Mouse (Mus musculus): ENCODE measurements around the gene Gjb4.
A peak's percentile ranks its signal among the peaks of the same experiment; 100 is the strongest.

Gene Gjb4

DNA sequence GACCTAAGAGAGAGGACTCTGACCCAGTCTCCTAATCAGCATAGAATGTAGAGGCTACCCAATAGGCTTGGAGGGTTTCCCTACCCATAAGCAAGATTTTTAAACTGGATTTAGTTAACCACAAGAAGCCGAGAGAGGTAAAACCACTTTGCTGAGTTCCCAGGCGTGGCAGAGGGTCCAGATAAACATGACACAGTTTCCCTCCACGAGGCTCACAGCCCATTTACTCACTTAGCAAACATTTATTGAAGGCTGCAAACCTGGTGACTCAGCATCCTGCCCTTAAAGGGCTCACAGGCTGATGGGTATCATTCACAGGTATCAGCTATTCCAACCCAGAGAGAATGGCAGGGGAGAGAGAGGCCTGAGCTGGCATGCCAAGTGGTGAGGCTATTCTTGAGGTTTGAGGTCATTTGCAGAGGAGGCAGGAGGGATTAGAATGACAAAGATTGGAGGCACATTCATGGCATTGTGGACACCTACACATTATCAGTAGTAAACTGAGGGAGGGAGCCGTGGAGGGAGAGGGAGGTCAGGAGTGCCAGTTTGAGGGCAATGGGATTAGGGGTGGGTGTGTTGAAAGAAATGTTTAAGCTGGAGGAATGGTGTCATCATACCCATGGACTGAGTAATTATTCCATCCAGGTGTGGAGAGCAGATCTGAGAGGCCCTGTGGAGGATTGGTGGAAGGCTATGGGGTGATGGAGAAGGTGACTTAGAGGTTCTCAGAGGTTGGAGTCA, 4.2 kb downstream of the Gjb4 start:
- no peak for DNase-seq

DNA sequence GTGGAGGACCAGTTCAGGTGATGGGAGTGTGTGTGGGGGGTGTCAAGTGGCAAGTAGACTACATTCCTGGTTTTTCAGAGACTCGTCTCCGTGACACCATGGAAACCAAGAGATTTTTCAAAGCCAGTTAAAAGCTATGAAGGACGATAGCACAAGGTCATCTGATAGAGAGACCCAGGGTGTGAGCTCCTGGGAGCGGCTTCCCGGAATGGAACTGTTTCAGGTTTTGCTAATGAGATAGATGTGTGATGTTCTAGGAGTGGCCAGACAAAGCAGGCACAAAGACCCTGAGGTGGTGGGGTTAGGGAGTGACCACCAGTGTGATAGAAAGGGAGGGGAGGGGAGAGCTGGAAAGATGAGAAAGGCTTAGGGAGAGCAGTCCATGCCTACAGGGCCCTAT, 8.9 kb downstream of the Gjb4 start:
- DNase-seq = no peak

DNA sequence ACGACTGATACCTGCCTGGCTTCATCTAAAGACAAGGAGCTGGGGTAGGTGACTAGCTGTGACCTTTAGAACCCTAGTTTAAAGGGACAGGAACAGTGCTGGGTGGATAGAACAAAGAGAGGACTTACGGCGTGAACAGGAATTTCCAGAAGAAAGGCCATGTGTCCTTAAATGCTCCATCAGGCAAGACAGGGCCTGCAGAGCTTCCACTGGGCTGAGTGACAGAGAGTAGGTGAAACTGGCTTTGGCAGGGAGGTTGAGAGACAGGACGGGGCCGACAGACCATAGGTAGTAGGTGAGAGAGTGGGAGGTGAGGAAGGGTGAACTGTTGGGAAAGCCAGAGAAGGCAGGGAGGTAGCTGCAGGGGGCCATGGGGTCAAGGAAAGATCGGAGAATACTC, 12.5 kb downstream of the Gjb4 start:
- no peak for DNase-seq

DNA sequence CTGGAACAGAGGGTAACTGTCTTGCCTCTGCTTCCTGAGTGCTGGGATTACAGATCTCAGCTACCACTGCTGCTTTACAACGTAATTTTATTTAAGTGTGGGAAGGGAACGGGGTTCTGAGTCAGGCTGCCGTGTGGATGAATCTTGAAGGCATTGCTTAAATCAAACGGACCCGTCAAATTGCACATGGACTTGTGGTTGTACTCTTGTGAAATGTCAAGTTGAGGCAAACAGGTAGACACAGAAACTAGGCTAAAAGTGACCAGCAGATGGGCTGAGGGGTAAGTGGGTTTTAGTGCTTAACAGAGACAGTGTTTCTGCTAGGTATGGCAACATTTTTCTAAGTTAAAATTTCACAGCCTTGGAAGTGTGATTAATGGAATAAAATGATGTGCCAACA, 16.2 kb downstream of the Gjb4 start:
- DNase-seq = no peak

DNA sequence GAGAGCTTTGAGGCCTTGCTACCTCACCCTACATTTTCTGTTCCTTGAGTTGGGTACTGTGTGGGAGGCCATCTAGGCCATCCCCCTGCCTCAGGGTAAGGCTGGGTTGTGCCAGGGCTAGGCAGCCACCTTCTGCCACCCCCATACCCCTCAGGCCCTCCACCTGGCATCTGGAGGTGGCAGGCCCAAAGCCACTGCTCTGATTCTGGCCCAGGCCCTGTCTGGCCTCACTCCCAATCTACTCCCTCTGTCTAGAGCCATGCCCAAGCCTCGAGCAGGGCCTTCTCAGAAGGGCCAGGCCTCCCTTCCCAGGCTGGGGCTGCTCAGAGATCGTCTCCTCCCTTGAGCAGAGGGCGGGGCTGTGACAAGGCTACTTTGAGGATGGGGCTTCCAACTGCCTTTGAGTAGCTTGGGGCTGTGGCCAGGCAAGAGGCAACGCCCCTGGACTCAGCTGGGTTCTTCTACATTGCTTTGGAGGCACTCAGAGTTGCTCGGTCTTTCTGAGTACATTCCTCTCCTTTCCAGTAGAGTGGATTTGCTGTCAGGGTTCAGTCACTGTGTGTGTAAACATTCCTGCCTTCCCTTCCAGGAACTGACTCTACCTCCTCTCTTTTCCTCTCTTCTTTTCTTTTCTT, 18.9 kb downstream of the Gjb4 start:
- peak; percentile 50 to 61 for DNase-seq

DNA sequence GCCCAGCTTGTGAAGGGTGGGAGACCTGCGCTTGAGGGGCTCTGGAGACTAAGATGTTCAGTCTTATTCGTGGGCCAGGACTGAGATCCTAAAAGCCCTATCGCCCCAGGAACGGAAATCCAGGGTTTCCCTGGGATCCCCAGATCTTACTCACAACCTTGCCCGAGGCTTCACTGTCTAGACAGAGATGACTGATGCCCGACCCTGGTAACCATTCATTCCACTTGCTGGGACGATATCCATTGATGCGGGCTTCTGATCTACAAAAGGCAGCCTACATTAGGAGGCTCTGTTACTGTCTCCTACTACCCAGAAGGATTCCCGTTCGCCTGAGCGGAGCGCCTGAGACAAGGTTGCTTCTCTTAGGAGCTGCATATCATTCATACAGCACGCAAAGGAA, 22.7 kb downstream of the Gjb4 start:
- peak in 1 of 2 experiments; percentile 13 for DNase-seq

DNA sequence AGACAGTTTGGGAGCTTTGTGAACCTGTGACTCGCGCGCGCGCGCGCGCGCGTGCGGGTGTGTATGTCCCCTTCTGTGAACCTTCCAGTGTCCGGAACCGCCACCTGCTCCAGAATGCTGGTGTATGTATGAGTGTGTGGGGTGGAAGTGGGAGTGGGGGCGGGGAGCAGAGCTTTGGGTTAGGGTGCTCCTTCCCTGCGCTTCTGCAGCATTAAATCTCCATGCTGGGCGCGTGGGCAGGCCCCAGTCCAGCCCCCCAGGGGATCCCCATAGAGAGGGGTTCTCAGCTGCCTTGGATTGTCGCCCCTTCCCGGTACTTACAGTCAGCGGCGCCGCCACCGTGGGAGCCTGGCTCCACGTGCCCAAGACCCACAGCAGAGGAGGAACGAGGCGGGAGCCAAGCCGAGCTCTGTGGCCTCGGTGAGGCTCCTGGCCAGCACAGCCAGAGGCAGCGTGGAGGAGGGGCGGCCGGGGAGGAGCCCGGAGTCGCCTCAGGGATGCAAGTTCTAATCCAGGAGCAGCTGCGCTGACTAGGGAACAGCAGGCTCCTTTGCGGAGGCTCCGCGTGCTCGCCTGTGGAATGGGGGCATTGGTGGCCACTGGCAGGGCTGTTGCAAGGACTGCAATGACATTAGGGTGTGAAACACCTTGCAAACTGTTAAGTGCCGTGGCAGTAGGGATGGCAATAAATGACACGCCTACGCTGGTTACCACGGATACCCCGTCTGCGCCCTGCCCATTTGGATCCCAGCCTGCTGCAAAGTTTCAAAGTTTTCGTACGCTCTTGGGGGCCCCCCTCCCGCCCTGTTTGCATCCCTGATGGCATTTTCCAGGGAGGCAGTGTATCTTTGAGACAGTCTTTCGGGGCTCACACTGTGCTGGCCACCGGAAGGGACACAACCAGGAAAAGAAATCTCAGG, 23.4 kb downstream of the Gjb4 start, which contains the start of gene Gjb3:
Gene Gjb3, minus strand, starts transcription at position 664 of the 920 bp plus-strand sequence.
- DNase-seq = peak; percentile 47 to 61

DNA sequence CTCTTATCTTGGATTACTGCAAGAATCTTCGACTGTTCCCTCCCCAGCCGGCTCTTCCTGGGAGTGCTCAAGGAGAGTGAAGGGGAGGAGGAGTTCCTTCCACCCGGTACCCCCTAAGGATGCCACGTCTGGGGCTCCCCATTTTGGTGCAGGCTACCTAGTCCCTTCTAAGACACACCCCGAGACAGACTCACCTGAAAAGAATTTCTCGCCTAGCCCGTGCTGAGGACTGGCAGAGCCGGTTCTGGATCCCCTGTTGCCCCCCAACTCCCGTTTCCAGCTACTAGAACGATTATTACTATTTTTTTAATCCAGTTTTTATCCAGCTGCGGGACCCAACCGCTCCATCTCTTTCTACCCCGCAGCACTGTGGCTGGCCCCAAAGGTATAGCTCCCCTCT, 24.1 kb downstream of the Gjb4 start:
- DNase-seq = no peak

DNA sequence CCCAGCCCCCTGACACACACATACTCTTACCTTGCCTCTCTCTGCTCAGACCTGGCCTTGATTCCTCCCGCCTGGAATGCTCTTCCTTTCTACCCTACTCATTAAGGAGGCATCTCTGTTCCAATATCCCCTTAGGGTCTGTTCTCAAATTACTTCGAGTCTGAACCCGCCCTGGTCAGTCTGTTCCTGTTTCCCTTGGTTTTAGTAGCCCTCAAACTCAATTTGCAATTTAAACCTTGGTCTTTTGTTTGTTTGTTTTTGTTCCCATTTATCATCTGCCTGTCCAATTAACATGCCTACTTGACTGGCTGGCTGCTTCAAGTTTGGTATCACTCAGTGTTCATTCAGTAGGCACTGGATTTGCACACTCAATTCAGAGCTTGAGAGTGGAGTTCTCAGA, 24.8 kb downstream of the Gjb4 start:
- DNase-seq = no peak

DNA sequence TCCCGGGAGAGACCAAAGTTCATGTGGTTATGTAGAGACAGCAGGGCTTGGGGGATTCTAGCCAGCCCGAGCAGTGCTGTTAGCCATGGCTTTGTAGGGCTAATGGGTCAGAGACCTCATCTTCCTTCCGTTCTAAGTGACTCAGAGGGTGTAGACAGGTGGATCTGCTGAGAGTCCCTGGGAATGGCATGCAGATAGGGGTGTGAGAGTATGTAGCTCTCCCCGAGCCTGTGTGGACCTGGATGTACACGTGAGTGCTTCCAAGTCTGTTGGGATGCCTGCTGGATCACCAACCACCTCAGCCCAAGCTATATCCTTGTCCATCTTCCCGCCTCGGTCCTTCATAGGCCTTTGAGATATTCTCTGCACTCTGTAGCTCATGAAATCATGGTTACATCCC, 25.5 kb downstream of the Gjb4 start:
- DNase-seq = no peak

DNA sequence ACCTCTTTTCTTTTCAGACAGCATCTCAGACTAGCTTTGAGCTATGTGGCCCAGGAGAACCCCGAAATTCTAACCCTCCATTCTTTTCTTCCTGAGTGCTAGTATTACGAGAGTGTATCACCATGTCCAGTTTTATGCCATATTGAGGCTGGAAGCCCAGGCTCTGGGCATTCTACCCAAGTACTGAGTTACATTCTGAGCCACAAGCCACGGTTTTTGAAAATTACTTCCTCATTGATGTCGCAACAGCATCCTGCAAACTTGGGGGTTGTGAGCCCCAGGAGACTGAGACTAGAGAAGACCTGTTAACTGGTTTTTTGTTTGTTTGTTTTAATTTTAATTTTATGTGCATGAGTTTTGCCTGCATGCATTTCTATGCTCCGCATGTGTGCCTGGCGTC, 26.1 kb downstream of the Gjb4 start:
- DNase-seq = no peak

DNA sequence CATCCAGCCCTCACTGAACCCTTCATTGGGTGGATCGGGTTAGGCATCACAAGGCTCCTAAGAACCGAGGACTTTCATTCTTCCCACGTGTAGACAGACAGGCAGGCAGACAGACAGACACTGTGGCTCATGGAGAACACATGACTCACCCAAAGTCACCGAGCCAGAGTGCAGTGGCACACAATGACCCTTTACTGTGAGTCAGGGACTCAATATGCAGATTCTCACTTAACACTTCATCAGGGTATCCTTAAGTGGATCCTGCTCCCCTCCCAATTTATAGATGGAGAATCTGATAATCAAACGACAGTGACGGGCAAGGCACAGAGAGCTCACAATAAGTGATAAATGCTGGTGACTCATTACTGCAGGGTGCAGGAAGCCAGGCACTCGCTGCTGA, 26.6 kb downstream of the Gjb4 start:
- DNase-seq = no peak

DNA sequence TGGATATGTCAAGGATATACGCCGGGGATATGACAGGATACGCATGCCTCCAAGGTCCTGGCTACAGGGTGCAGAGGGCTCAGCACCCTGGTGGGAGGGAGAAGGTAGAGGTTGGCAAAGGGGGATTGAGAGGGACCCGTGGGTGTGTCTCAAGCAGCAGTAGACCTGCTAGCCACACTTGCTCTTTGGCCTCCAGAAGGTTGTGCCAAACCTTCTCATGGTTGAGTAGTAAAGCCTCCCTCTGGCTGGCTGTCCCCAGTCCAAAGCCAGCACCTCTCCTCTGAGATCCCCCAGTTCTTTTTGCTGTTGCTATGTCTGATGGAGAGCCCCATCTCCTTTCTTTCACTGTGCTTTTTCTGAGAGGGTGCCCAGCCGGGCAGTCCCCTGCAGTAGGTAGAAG, 28.6 kb downstream of the Gjb4 start:
- DNase-seq = no peak

DNA sequence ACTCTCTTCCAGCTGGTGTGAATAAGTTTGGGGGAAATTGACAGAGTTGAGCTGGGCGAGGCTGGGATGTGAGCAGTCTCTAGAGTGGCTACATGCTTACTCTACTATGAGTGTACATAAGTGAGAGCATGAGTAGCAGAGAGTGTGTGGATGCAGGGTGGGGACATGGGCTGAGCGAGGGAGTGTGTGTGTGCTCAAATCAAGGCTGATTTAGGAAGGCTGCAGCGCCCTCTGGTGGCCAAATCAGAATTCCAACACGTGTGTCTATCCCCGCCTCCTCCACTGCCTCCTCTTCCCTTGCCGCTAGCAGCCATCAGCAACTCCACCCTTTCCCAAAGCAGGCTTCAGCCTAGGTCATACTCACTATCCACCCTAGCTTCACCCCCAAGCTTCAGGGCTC, 29.1 kb downstream of the Gjb4 start:
- DNase-seq = peak; percentile 91 to 96

DNA sequence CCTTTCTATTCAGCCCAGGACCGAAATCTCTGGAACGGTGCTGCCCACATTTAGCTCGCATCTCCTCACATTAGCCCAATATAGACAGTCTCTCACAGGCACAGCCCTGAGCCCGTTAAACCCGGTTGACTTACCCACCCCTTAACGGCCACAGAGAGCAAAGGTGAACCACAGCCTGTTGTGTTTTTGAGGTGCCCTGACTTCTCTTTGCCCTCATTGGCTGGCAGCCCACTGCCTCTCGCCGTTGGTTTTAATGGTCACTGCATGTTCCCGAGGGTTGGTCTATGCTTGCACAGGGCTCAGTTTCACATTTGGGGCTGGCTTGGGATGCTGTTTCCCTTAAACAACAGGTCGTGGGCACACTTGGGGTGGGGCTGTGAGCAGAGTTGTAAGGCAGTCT, 29.6 kb downstream of the Gjb4 start:
- DNase-seq = peak in 1 of 2 experiments; percentile 26

DNA sequence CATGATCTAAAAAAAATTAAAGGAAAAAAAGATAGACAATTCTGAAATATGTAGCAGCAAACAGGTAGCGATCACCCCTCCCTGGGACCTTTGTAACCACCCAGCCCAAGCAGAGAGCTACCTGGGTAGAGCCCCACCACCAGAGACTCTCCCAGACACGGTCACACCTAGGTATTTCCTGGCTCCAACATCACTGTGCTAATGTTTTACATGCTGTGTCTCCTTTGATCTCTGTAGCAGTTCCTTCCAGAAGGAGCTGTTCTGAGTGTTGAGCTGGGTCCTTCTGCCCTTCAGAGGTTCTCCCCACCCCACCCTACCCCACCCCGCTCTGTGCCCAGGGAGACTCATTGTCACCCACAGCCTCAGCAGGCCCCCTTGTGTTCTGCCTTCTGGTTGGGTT, 30.2 kb downstream of the Gjb4 start:
- no peak for DNase-seq

DNA sequence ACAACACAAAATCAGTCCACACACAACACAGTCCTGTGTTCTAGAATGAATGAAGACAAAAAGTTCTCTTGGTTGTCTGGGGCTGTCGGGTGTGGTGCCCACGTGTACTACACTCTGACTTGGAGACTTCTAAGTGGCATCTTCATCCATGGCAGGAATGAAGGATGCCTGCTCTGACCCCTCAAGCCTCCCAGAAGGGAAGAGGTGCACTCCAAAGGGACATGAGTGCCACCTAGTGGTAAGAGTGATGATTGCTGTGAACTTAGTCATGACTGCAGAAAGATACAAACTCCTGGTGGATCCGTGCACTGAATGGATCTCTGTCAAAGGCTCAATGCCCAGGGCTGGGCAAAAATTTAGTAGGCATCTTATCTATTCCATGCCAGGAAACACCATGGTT, 34.3 kb downstream of the Gjb4 start:
- DNase-seq = peak; percentile 89 to 93

DNA sequence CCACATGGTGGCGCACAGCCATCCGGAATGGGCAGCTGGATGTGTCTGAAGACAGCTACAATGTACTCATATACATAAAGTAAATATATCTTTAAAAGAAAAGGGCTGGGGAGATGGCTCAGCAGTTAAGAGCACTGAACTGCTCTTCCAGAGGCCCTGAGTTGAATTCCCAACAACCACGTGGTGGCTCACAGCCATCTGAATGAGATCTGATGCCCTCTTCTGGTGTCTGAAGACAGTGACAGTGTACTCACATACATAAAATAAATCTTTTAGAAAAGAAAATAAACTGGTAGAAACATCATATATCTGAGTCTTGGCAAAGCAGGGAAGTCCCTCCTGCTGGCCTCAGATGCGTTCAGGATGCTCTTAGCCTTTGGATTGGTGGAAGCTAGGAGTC, 36.7 kb downstream of the Gjb4 start:
- DNase-seq = peak in 1 of 2 experiments; percentile 49

DNA sequence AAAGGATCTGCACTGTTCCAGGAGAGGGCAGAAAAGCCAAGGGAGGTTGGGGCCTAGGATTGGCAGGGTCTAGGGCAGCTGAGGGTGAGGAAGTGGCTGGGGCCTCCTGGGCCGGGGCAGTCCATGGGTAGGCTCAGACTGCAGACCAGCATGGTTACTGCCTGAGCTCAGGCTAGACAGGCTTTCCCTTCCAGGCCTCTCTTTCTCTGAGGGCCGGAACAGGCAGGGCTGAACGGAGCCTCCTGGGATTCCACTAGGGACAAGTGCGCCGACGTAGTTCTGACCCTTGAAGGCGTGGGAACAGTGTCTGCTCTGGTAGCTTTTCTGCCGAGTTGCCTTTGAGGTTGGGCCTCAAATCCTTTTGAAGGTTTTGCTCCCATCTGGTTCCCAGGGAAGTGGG, 38.1 kb downstream of the Gjb4 start:
- DNase-seq = no peak

DNA sequence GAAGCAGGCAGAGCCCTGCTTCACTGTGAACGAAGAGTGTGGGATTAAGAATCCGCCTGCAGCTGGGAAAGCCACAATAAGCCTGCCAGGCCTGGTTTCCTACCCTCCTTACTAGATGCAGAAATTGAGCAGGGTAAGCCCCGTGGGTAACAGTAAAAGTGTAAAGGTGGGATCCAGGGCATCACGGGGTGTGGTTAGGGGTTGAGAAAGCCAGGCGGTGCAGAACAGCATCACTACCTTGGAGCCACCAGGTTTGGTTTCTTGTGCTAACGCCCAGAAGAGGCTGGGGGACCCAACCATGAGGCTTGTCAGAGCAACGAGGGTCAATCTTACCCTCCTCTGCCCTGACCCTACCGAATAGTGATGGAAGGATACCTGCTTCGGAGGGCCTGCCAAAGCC, 39.3 kb downstream of the Gjb4 start:
- DNase-seq = no peak

DNA sequence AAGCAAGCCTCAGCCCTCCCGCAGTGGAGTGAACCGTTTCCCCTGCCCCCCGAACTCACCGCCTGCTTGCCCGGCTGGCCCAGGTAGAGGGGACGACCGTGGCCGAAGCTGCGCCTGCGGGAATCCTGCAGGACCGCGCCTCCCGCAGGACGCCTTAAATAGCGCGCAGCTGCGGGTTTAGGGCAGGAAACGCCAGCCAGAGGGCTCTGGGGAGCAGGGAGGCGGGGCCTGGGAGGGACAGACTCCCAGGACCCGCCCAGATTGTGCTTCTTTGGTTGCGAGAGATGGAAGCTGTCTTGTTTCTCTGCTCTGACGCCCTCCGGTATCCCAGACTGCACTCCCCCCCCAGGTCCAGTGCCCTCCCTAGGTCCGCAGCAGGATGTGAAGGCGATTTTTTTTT, 40.0 kb downstream of the Gjb4 start, which contains the start of gene Gja4:
Gene Gja4, minus strand, starts transcription at position 179 of the 400 bp plus-strand sequence.
- DNase-seq = peak; percentile 76 to 86

DNA sequence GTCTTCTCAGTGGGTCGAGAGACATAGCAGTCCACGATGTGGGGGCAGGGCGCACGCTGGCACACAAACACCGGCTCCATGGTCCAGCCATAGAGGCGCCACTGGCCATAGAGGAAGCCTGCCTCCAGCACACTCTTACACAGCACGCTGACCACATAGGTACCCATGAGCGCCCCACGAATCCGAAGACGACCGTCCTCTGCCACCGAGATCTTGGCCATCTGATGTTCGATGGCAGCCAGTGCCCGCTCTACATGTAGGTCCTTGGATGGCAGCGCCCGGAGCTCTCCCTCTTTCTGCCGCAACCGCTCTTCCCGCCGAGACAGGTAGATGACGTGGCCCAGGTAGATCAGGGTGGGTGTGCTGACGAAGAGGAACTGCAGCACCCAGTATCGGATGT, 41.5 kb downstream of the Gjb4 start:
- no peak for DNase-seq

DNA sequence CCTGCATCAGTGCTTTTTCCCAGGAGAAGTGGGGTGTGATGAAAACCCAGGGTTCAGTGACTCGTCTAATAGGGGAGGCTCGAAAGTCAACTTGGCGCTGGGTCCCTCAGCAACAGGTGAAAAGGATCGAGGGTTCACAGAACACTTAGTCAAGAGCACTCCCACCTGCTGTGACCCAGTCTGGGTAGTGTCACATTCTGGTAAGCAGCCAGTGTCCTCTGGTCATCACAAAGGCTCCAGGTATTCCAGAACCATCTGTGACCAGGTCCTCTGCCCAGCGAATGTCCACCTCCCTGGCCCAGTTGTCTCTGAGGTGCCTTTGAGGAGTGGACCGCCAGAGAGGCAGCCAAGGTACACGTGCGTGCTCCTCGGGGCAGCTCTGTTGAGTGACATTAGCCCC, 42.3 kb downstream of the Gjb4 start:
- peak; percentile 25 to 38 for DNase-seq

DNA sequence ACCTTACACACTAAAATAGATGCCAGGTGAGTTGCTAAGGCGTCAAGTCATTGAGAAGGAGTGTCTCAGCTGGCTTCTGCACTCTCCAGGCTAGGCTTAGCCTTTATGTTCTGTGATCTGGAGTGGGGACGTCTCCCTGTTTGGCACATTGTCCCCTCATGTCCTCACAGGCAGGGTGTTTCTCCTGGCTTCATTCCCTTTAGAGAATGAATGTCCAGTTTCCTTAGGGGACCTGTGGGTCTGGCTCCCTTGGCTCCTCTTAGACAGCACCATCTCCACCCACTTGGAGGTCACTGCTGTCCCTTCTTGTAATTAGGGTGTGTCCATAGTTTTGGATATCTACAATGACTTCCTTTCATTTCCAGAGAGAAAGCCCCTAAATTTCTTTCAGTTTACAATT, 47.0 kb downstream of the Gjb4 start:
- no peak for DNase-seq

Measured in cerebellum, postnatal 10 days (tissue).